Mouse (Mus musculus): ENCODE data around the gene Cyba. TPM values are rescaled to one million over a fixed set of nuclear protein-coding genes. Genes with fewer than 3 reads are reported as not detected.

The Cyba gene
- total RNA-seq, 2 experiments from 2014 or later: 6.7 to 7.7 TPM

GRCm38 (mm10) chr8:122462510-122462909, 29.8 kb upstream of the Cyba start:
- Histone ChIP-seq H3K27ac (no peak overlapping the region), H3K4me3 (no peak overlapping the region)
- no peak for TF ChIP-seq CTCF (IDR thresholded peaks at IDR 0.05)
- DNase-seq: no peak
- intact Hi-C loops (cut with DNase I): no loop called here

GRCm38 (mm10) chr8:122461473-122462148, 28.9 kb upstream of the Cyba start:
- DNase-seq: no peak
- no peak overlapping the region for H3K4me3 ChIP-seq
- TF ChIP-seq CTCF (IDR thresholded peaks at IDR 0.05): no peak
- intact Hi-C loops (cut with DNase I): no loop called here
- peak overlapping the region; percentile 89 for H3K27ac ChIP-seq

- Histone ChIP-seq H3K4me3 (peak within 1 kb of the TSS; percentile 72), H3K27ac (peak within 1 kb of the TSS; percentile 89)
- intact Hi-C loops (cut with DNase I): no loop called here
- no peak for TF ChIP-seq CTCF (IDR thresholded peaks at IDR 0.05)
- peak; percentile 89 for DNase-seq
These were observed 28.1 kb upstream of the Cyba start, which contains the start of gene Snai3 for GRCm38 (mm10) chr8:122460524-122461472. Gene Snai3 (minus strand): TSS chr8:122460733.

DNA sequence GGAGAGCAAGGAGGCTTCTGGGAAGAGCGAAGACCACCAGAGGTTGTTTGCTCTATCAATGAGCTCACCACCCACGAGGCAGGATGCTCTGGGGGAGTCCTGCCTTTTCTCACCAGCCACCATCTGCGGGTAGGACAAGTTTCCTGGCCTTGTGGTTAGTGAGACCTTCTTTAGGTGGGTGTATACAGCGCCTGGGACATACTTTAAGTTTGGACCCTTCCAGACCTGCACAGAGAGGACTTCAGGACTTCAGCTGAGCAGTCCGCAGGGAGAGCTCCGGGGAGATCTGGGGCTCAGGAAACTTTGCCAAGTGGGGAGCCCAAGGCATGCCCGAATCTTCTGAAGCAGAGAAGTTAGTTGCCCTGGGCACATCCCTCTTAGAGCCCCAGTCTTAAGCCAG, 27.3 kb upstream of the Cyba start:
- TF ChIP-seq CTCF (IDR thresholded peaks at IDR 0.05): no peak
- no peak for DNase-seq
- intact Hi-C loops (cut with DNase I): no loop called here
- H3K27ac ChIP-seq: peak overlapping the region; percentile 89
- H3K4me3 ChIP-seq: peak overlapping the region; percentile 72

- TF ChIP-seq CTCF (IDR thresholded peaks at IDR 0.05): peak; percentile 51
- peak overlapping the region; percentile 89 for H3K27ac ChIP-seq
- peak; percentile 44 for DNase-seq
- intact Hi-C loops (cut with DNase I): no loop called here
- H3K4me3 ChIP-seq: peak overlapping the region; percentile 72
These were observed 26.6 kb upstream of the Cyba start for GRCm38 (mm10) chr8:122459218-122459900.

DNA sequence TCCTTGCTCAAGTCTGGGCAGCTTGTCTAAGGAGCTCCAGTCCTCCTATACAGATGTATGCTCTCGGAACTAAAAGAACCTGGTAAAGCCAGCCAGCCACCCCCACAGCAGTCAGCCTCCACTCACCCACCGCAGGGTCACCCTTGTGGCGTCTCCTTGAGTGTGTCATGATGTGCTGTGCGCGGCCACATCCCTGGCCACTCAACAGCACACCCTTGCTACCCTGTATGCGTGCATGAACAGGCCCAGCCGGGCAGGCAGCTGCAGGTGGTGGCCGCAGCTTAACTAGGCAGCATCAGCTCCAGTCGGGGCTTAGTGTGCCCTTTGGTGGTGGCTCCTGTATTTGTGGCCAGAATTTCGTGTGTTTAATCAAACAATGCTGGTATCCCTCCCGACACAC, 24.4 kb upstream of the Cyba start:
- TF ChIP-seq CTCF (IDR thresholded peaks at IDR 0.05): no peak
- DNase-seq: no peak
- Histone ChIP-seq H3K27ac (no peak overlapping the region), H3K4me3 (no peak overlapping the region)
- intact Hi-C loops (cut with DNase I): no loop called here

DNA sequence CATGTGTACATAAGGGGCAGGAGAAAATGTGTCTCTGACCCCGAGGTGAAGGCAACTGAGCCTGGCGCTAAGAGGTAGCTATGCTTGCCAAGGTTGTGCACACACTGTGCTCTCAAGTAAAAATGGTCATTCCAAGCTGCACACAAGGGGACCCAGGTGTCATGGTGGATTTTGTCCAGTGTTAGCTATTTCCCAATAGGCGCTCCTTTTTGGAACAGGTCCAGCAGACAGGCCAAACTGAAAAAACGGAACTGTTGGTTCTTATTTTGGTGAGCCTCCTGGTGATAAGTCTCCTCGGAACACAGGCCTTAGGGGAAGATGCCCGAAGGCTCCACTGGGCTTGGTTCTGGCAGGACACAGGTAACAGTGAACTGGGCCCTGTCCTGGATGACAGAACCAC, 21.7 kb upstream of the Cyba start:
- intact Hi-C loops (cut with DNase I): no loop called here
- Histone ChIP-seq H3K4me3 (no peak overlapping the region), H3K27ac (no peak overlapping the region)
- TF ChIP-seq CTCF (IDR thresholded peaks at IDR 0.05): no peak
- no peak for DNase-seq

GRCm38 (mm10) chr8:122452154-122452553, 19.4 kb upstream of the Cyba start:
- peak overlapping the region; percentile 90 for H3K27ac ChIP-seq
- peak; percentile 76 for DNase-seq

DNA sequence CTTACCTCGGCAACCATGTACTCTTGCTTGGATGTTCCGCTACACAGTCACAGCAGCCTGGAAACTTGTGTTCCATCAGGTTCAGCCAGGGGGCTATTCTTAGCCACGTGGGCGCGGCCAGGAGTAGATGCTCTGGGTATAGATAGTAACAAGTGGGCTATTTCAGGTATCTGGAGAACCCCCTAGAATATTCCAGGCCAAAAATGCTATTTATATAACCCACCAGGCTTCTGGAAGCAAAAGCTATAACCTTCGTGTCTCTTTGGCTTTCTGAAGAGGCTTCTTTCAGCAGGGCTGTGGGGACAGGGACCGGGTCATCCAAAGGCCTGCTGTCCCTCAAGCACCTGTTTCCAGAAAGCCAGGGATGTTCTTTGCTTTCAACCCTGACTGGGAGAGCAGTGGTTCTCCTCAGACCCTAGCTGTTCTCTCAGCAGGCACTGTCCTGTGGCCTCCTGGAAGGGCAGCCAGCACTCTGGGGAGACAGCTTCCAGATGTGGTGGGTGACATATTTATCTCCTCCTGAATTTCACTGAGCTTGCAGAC, 18.5 kb upstream of the Cyba start:
- peak; percentile 83 for DNase-seq
- intact Hi-C loops (cut with DNase I): no loop called here
- peak; percentile 26; the same call in 1 of the 2 replicates for TF ChIP-seq CTCF (IDR thresholded peaks at IDR 0.05)

More at GRCm38 (mm10) chr8:122452154-122452553, 19.4 kb upstream of the Cyba start:
- no peak overlapping the region for H3K4me3 ChIP-seq
- no peak for TF ChIP-seq CTCF (IDR thresholded peaks at IDR 0.05)
- intact Hi-C loops (cut with DNase I): no loop called here

GRCm38 (mm10) chr8:122445203-122445602, 12.5 kb upstream of the Cyba start:
- DNase-seq: no peak
- peak; percentile 3; the same call in 1 of the 2 replicates for TF ChIP-seq CTCF (IDR thresholded peaks at IDR 0.05)
- Histone ChIP-seq H3K4me3 (no peak overlapping the region; the same call in 1 of the 2 replicates), H3K27ac (peak overlapping the region; percentile 94; the same call in 1 of the 2 replicates)
- intact Hi-C loops (cut with DNase I): no loop called here

More for the DNA sequence above, 18.5 kb upstream of the Cyba start:
- Histone ChIP-seq H3K4me3 (no peak overlapping the region), H3K27ac (peak overlapping the region; percentile 90)

GRCm38 (mm10) chr8:122444058-122444748, 11.5 kb upstream of the Cyba start:
- DNase-seq: peak; percentile 93
- TF ChIP-seq CTCF (IDR thresholded peaks at IDR 0.05): no peak
- intact Hi-C loops (cut with DNase I): loop anchor here (5.0 kb wide), 1 partner anchor 172 kb away; no protein-coding TSS in a partner anchor
- H3K27ac ChIP-seq: peak overlapping the region; percentile 94
- peak overlapping the region; percentile 82 for H3K4me3 ChIP-seq
